In the genomic region with DNA sequence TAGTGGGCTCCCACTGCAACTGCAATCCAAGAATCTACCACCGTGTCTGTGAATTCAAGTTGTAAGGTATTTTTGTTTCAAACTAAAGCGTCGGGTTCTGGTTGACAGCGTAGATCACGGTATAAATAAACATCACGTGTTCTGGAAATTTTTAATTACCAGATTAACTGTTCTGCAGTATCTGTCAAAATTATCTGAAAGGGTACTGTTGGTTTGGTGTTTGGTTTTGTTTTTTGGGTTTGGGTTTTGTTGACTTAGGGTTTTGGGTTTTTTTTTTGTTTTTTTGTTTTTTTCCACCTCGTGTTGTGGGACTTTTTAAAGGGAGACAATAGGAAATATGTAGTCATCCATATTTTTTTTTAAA, we compare ENCODE assay signal across 9 mouse cellular contexts. TPM values are rescaled to one million over a fixed set of nuclear protein-coding genes. Genes with fewer than 3 reads are reported as not detected.
DNase-seq lines count a peak whose midpoint lies in the region; ATAC-seq lines count a peak whose summit lies in the region.
"Had no signal": no experiment of that assay in that cellular context is flagged by ENCODE, and none has a peak within 500 bp of the region (broad histone marks: within the 10 kb centered on the region; RNA-seq: fewer than 3 reads in every experiment).

No protein-coding gene starts in this region.

- peak overlapping the region; percentile 98 for H3K9ac ChIP-seq in heart, embryonic 13.5 days
- H3K9ac ChIP-seq in forebrain, embryonic 12.5 days: peak overlapping the region; percentile 96
- peak overlapping the region; percentile 93 for H3K9ac ChIP-seq in liver, embryonic 13.5 days

- no peaks in the 10 kb centered on the region for H3K36me3 ChIP-seq in heart, embryonic 13.5 days
- no peaks in the 10 kb centered on the region for H3K36me3 ChIP-seq in forebrain, embryonic 12.5 days (replicated peaks)
- no peaks in the 10 kb centered on the region for H3K36me3 ChIP-seq in liver, embryonic 13.5 days

- no peaks in the 10 kb centered on the region for H3K27me3 ChIP-seq in heart, embryonic 13.5 days (replicated peaks)
- no peaks in the 10 kb centered on the region for H3K27me3 ChIP-seq in forebrain, embryonic 12.5 days
- no peaks in the 10 kb centered on the region for H3K27me3 ChIP-seq in liver, embryonic 13.5 days
- H3K27me3 ChIP-seq: Patski had no signal

- under 1% methylated on average over 7 of the region's 7 CpGs for WGBS in heart, embryonic 13.5 days
- under 1% methylated on average over 7 of the region's 7 CpGs for WGBS in forebrain, embryonic 12.5 days
- 3% methylated on average over 7 of the region's 7 CpGs for WGBS in liver, embryonic 13.5 days (ENCODE audit: insufficient replicate concordance)

- no peak for DNase-seq in heart, postnatal 4 days
- DNase-seq in CD4-positive, CD25-positive, alpha-beta regulatory T cell, adult 2 months (ENCODE audit: low read depth, low spot score): peak; percentile 47
- DNase-seq in liver, embryonic 13.5 days: no peak
- no peak for DNase-seq in right cerebral cortex, adult 18-20 months
- DNase-seq in urinary bladder, postnatal 36 days (ENCODE audit: low spot score in 2 of 2): no peak

- peak overlapping the region; percentile 76 for H3K4me2 ChIP-seq in heart, embryonic 13.5 days
- peak overlapping the region; percentile 66 for H3K4me2 ChIP-seq in forebrain, embryonic 12.5 days
- H3K4me2 ChIP-seq in liver, embryonic 13.5 days: peak overlapping the region; percentile 91

- H3K9me3 ChIP-seq in heart, embryonic 13.5 days: no peaks in the 10 kb centered on the region
- H3K9me3 ChIP-seq in forebrain, embryonic 12.5 days: no peaks in the 10 kb centered on the region
- no peaks in the 10 kb centered on the region for H3K9me3 ChIP-seq in liver, embryonic 13.5 days (replicated peaks)

- peak overlapping the region; percentile 78 for H3K4me3 ChIP-seq in heart, embryonic 13.5 days
- peak overlapping the region; percentile 91 for H3K4me3 ChIP-seq in forebrain, embryonic 12.5 days (replicated peaks)
- peak overlapping the region; percentile 93 for H3K4me3 ChIP-seq in liver, embryonic 13.5 days (replicated peaks)

- peak overlapping the region; percentile 98 for H3K27ac ChIP-seq in heart, embryonic 13.5 days (replicated peaks)
- peak overlapping the region; percentile 98; the same call in 1 of the 2 replicates for H3K27ac ChIP-seq in forebrain, embryonic 12.5 days
- peak overlapping the region; percentile 95; the same call in 1 of the 2 replicates for H3K27ac ChIP-seq in liver, embryonic 13.5 days

- ATAC-seq in heart, embryonic 13.5 days (ENCODE audit: extremely low read depth, insufficient number of reproducible peaks, low FRiP score, low TSS enrichment): no peak
- ATAC-seq in forebrain, embryonic 12.5 days (ENCODE audit: low FRiP score): no peak
- no peak for ATAC-seq in liver, embryonic 13.5 days (ENCODE audit: low read depth)
- ATAC-seq in megakaryocyte progenitor cell, adult 5-6 weeks (replicated peaks; ENCODE audit: poor library complexity): no peak

- peaks cover 44% of the 10 kb centered on the region for H3K4me1 ChIP-seq in heart, embryonic 13.5 days
- H3K4me1 ChIP-seq in forebrain, embryonic 12.5 days: peaks cover 30% of the 10 kb centered on the region
- peaks cover 48% of the 10 kb centered on the region for H3K4me1 ChIP-seq in liver, embryonic 13.5 days (replicated peaks)

RNA-seq across cellular contexts. Expression of gene Pik3ca, which starts 0.7 kb away (rescaled TPM):
- 5.2 and 7.4 TPM in 2 replicates for polyA plus RNA-seq in heart, embryonic 13.5 days (2015; fragmentation: Nextera tagmentation; extraction: Ambion mirVana)
- 10 to 100 TPM; 42.0 to 44.3 TPM for total RNA-seq in heart, postnatal 4 days (2021)
- 12.9 and 15.6 TPM in 2 replicates for polyA plus RNA-seq in forebrain, embryonic 12.5 days (2016; fragmentation: Nextera tagmentation; extraction: Ambion mirVana)
- 3.0 and 3.8 TPM in 2 replicates for polyA plus RNA-seq in liver, embryonic 13.5 days (2015; fragmentation: Nextera tagmentation; extraction: Ambion mirVana)
- total RNA-seq in megakaryocyte progenitor cell, adult 5-6 weeks (2015): 19.1 and 19.9 TPM in 2 replicates
- 21.1 and 23.2 TPM in 2 replicates for total RNA-seq in megakaryocyte progenitor cell, adult 5-6 weeks (2017)

RNA-seq across cellular contexts. Expression of gene Zmat3, which starts 32.3 kb away (rescaled TPM):
- 3.3 and 3.9 TPM in 2 replicates for polyA plus RNA-seq in heart, embryonic 13.5 days (2015; fragmentation: Nextera tagmentation; extraction: Ambion mirVana)
- total RNA-seq in heart, postnatal 4 days (2021): 10 to 100 TPM; 13.8 to 14.1 TPM
- 9.5 and 11.7 TPM in 2 replicates for polyA plus RNA-seq in forebrain, embryonic 12.5 days (2016; fragmentation: Nextera tagmentation; extraction: Ambion mirVana)
- polyA plus RNA-seq in liver, embryonic 13.5 days (2015; fragmentation: Nextera tagmentation; extraction: Ambion mirVana): 0.45 and 0.51 TPM in 2 replicates
- total RNA-seq in megakaryocyte progenitor cell, adult 5-6 weeks (2015): 1.9 TPM in 2 replicates
- 0.12 and 0.64 TPM in 2 replicates for total RNA-seq in megakaryocyte progenitor cell, adult 5-6 weeks (2017)
